ENCODE assay signal across 9 mouse cellular contexts in genomic region chrX:111210225-111210624, GRCm38 (mm10). TPM values are rescaled to one million over a fixed set of nuclear protein-coding genes. Genes with fewer than 3 reads are reported as not detected.
DNase-seq lines count a peak whose midpoint lies in the region; ATAC-seq lines count a peak whose summit lies in the region.
"Had no signal": no experiment of that assay in that cellular context is flagged by ENCODE, and none has a peak within 500 bp of the region (broad histone marks: within the 10 kb centered on the region; RNA-seq: fewer than 3 reads in every experiment).

No protein-coding gene starts in this region.

- H3K4me2 ChIP-seq in forebrain, embryonic 15.5 days (replicated peaks) = no peak overlapping the region

- H3K9ac ChIP-seq in forebrain, embryonic 15.5 days (replicated peaks) = no peak overlapping the region

- peak; percentile 5 for DNase-seq in urinary bladder, postnatal 14 days (ENCODE audit: low spot score)
- DNase-seq in urinary bladder, adult 2 months (ENCODE audit: low spot score) = no peak
- DNase-seq in brain, embryonic 18.5 days (ENCODE audit: low read depth, low spot score) = peak; percentile 12
- peak; percentile 27 to 31 for DNase-seq in layer of hippocampus, adult 8-10 months (ENCODE audit: low spot score in 2 of 2)
- peak; percentile 22 for DNase-seq in midbrain, embryonic 10.5 days (ENCODE audit: low spot score)
- DNase-seq in testis, postnatal 10 days (ENCODE audit: low spot score) = peak; percentile 46

- H3K4me1 ChIP-seq in forebrain, embryonic 15.5 days = no peaks in the 10 kb centered on the region
- H3K4me1 ChIP-seq in midbrain, embryonic 10.5 days = no peaks in the 10 kb centered on the region

- no peak overlapping the region for H3K4me3 ChIP-seq in forebrain, embryonic 15.5 days
- H3K4me3 ChIP-seq in midbrain, embryonic 10.5 days = no peak overlapping the region

- H3K27me3 ChIP-seq in forebrain, embryonic 15.5 days = no peaks in the 10 kb centered on the region
- no peaks in the 10 kb centered on the region for H3K27me3 ChIP-seq in midbrain, embryonic 10.5 days (ENCODE audit: low read depth, poor library complexity, severe bottlenecking)

- peak; percentile 48 for ATAC-seq in forebrain, embryonic 15.5 days (replicated peaks)

- H3K9me3 ChIP-seq in forebrain, embryonic 15.5 days = no peaks in the 10 kb centered on the region
- no peaks in the 10 kb centered on the region for H3K9me3 ChIP-seq in midbrain, embryonic 10.5 days (replicated peaks)

- H3K36me3 ChIP-seq in forebrain, embryonic 15.5 days = no peaks in the 10 kb centered on the region
- H3K36me3 ChIP-seq in midbrain, embryonic 10.5 days = no peaks in the 10 kb centered on the region

- 20% methylated on average over 5 of the region's 5 CpGs for WGBS in forebrain, embryonic 15.5 days
- WGBS in midbrain, embryonic 10.5 days = 23% methylated on average over 5 of the region's 5 CpGs

- H3K27ac ChIP-seq in forebrain, embryonic 15.5 days (replicated peaks) = no peak overlapping the region
- no peak overlapping the region for H3K27ac ChIP-seq in midbrain, embryonic 10.5 days (replicated peaks)

RNA-seq across cellular contexts. Expression of gene Gm10112, which starts 42.1 kb away (rescaled TPM):
- polyA plus RNA-seq in urinary bladder, adult 2 months (2012; rRNA removed) = not detected in 2 replicates
- not detected in 2 replicates for polyA plus RNA-seq in forebrain, embryonic 15.5 days (2015; fragmentation: Nextera tagmentation; extraction: Ambion mirVana)
- not detected for total RNA-seq in layer of hippocampus, adult 8-10 months (2022)
- not detected in 2 replicates for polyA plus RNA-seq in midbrain, embryonic 10.5 days (2016; fragmentation: Nextera tagmentation; extraction: Ambion mirVana)
- total RNA-seq: neutrophil, adult 5-6 weeks had no signal
- polyA plus RNA-seq: gonadal fat pad, adult 2 months had no signal
